Mouse (Mus musculus) small intestine, adult 2 months (tissue): ENCODE data around the gene Fignl2. TPM values are rescaled to one million over a fixed set of nuclear protein-coding genes. Genes with fewer than 3 reads are reported as not detected.

Experiments used
- H3K27ac ChIP-seq: fragments of 200-500 bp; 2 replicates; pipeline ENCODE4 v1.5.1; 2012; ENCODE audit warnings: low read depth, low read length, control low read depth, inconsistent platforms; ENCODE audit not compliant: insufficient read depth
- H3K27me3 ChIP-seq: fragments of 200-500 bp; 2 replicates; pipeline ENCODE4 v1.6.1; 2012; ENCODE audit warnings: mild to moderate bottlenecking, moderate library complexity, low read length, inconsistent platforms; ENCODE audit not compliant: control insufficient read depth, insufficient read depth
- H3K36me3 ChIP-seq: fragments of 200-500 bp; 2 replicates; pipeline ENCODE4 v1.6.1; 2012; ENCODE audit warnings: mild to moderate bottlenecking, low read length, control low read depth, inconsistent platforms; ENCODE audit not compliant: control insufficient read depth, insufficient read depth
- H3K4me1 ChIP-seq: fragments of 200-500 bp; 2 replicates; pipeline ENCODE4 v1.6.1; 2012; ENCODE audit warnings: low read length, inconsistent platforms, mixed read lengths; ENCODE audit not compliant: control insufficient read depth, insufficient read depth, insufficient read length
- H3K4me3 ChIP-seq: fragments of 200-500 bp; 2 replicates; pipeline ENCODE4 v1.5.1; 2012; ENCODE audit warnings: low read depth, mild to moderate bottlenecking, control low read depth, inconsistent platforms, low read length, moderate library complexity
- CTCF ChIP-seq: fragments of 200-500 bp; IDR thresholded peaks from 2 replicates; pipeline ENCODE4 v1.5.1; 2012; ENCODE audit warnings: low read depth, mild to moderate bottlenecking, control low read depth, inconsistent platforms, low read length, moderate library complexity, mixed read lengths; ENCODE audit not compliant: insufficient replicate concordance, insufficient read length; ENCODE audit errors: extremely low read depth
- POLR2A ChIP-seq: fragments of 200-500 bp; IDR thresholded peaks from 2 replicates; pipeline ENCODE4 v1.6.1; 2012; ENCODE audit warnings: low read depth, mild to moderate bottlenecking, control low read depth, inconsistent platforms, low read length, moderate library complexity
- WGBS: fragments of 180-500 bp; shearing (Covaris S2); methylation state at CpG from one replicate; pipeline ENCODE4 v1.1.7; 2018; 5-methylcytosine and 5-hydroxymethylcytosine counted together
- polyA plus RNA-seq: library from polyadenylated mRNA; depleted of rRNA; stranded (reverse); fragments of >200 nt; gene quantifications from 2 replicates; pipeline ENCODE4 v1.2.3, GENCODE M21; 2012; rRNA removed

Fignl2 gene
- 2.9 and 7.8 TPM in 2 replicates for polyA plus RNA-seq

DNA sequence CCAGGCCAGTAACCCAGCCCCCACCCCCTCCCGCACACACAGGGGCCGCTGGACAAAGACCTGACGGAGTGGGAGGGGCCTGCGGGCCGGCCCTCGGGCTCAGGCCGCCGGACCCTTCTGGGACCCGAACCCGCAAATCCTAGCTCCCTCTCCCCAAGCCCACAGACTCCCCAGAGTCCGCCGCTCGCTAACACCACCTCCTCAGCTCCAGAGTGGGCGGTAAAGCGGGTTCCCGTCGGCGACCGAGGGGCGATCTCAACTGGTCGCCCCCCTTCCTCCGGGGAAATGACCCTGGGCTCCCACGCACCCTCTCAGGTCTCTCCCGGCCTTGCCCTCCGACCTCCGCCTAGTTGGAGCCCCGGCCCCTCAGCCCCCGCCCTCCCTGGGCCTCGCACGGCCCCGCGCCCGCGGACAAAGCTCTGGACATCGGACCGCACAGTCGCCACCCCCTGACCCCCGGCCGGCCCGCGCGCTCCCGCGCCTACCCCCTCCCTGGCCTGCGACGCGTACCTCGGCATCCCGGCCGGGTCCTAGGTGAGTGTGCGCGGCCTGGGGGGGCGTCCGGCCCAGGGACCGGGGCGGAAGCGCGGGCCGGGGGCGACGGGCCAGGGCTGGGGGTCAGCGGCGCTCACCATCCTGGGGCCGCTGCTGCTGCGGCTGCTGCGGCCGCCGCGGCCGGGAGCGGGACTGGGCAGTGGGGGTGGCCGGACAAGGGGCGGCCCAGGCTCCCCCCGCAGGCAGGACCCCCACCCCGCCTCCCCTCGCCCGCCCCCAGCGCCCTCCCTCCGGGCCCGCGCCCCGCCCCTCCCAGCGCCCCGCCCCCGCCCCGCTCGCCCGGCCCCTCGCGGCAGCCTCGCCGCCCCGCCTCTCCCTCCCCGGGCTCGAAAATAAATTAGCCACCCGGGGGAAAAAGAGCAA lies at the start of gene Fignl2:
Gene Fignl2, minus strand, starts transcription at position 755 of the 918 bp plus-strand sequence.
- Histone ChIP-seq H3K27me3 (peaks cover 6% of the 10 kb centered on the region), H3K36me3 (no peaks in the 10 kb centered on the region), H3K27ac (peak within 1 kb of the TSS; percentile 82), H3K4me3 (peak within 1 kb of the TSS; percentile 79), H3K4me1 (peaks cover 12% of the 10 kb centered on the region)
- TF ChIP-seq POLR2A (no peak), CTCF (no peak)
- 3% methylated on average over 90 of the region's 96 CpGs for WGBS

DNA sequence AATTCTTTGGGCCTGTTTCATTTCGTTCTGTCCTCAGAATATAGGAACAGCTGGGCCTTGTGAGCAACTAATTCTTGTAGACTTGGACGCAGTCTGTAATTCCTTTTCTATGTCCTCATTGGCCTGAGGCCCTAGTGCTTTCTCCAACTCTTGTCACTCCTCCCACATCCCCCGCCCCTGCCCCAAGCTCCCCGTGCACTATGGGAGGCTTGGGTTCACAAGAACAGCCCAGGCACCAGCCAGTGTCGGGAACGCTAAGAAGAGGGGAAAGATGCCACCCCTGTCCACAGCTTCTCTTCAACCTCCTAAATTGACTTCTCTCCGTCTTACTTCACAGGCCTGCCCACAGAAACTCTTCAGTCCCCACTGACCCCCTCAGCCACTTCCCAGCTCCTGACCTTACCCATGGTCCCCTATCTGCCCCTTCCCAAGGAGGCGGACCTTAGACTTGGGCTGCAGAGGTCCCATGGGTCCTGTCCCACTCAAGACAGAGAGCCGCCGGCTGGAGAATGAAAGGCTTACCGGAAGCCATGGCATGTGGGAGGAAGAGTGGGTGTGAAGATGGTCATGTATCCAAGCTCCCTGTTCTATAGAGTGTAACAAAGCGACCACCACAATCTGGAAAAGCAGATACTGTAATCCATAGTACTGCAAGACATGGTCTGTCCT lies 48.6 kb upstream of the Fignl2 start:
- 74% methylated on average over 12 of the region's 12 CpGs for whole genome bisulfite sequencing
- Histone ChIP-seq H3K27ac (peak overlapping the region; percentile 58), H3K4me3 (no peak overlapping the region), H3K4me1 (peaks cover 4% of the 10 kb centered on the region), H3K27me3 (peaks cover 18% of the 10 kb centered on the region), H3K36me3 (no peaks in the 10 kb centered on the region)
- TF ChIP-seq CTCF: no peak
- no peak for TF ChIP-seq POLR2A

DNA sequence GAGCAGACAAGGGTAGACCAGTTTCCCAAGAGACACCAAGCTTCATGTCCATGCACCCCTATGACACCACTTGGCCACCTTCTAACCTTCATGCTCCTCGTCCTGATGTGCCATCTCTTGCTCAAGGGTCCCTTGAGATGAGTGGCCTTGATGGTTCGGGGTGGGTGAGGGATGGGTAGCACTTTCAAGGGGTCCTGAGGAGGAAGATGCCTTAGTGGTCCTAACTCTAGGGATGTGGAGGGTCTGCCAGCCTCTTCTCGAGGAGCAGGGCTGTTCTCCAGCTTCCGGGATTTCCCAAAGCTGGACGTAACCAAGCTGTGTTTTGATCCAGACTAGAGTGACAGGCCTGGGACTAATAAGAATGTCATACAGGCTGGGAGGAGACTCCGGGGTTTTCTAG lies 47.2 kb upstream of the Fignl2 start:
- Histone ChIP-seq H3K27ac (no peak overlapping the region), H3K27me3 (peaks cover 16% of the 10 kb centered on the region), H3K4me3 (no peak overlapping the region), H3K36me3 (no peaks in the 10 kb centered on the region), H3K4me1 (peaks cover 4% of the 10 kb centered on the region)
- TF ChIP-seq POLR2A: no peak
- TF ChIP-seq CTCF: no peak
- WGBS: 87% methylated on average over 6 of the region's 6 CpGs

DNA sequence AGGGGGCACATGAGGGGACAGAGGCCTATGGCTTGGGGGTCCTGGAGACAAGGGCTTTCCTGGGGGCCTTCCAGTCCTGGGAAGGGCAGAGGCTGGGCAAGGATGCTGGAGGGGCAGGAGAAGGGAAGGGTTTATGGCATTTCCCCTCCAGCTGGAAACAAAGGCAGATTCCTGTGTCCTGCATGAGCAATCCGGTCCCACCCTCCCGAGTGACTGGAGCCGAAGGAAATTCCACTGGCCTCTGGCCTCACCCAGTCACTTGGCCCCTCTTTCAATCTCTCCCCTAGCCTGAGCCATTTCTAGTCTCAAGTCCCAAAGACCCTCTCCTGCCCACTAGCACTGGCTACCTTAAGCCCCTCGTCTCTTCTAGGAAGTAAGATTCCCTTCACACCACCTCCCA lies 44.8 kb upstream of the Fignl2 start:
- H3K4me1 ChIP-seq: no peaks in the 10 kb centered on the region; the same call in 1 of the 2 replicates
- H3K27ac ChIP-seq: no peak overlapping the region
- no peaks in the 10 kb centered on the region for H3K36me3 ChIP-seq
- no peaks in the 10 kb centered on the region for H3K27me3 ChIP-seq
- H3K4me3 ChIP-seq: no peak overlapping the region
- WGBS: 75% methylated on average over 4 of the region's 4 CpGs
- no peak for TF ChIP-seq CTCF
- no peak for TF ChIP-seq POLR2A

DNA sequence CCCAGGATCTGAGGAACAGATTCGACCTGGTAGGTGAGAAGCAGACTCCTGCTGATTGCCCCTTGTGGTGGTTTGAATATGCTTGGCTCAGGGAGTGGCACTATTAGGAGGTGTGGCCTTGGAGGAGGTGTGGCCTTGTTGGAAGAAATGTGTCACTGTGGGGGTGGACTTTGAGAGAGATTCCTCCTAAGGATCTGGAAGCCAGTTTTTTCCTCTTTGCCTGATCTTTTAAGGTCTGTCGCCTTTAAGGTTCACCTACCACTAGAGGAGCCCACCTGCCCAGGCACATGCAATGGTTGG lies 43.9 kb upstream of the Fignl2 start:
- H3K36me3 ChIP-seq: no peaks in the 10 kb centered on the region
- H3K27me3 ChIP-seq: no peaks in the 10 kb centered on the region
- H3K4me3 ChIP-seq: no peak overlapping the region
- H3K4me1 ChIP-seq: no peaks in the 10 kb centered on the region; the same call in 1 of the 2 replicates
- no peak overlapping the region for H3K27ac ChIP-seq
- 43% methylated on average over 2 of the region's 2 CpGs for WGBS
- no peak for TF ChIP-seq CTCF
- TF ChIP-seq POLR2A: no peak

DNA sequence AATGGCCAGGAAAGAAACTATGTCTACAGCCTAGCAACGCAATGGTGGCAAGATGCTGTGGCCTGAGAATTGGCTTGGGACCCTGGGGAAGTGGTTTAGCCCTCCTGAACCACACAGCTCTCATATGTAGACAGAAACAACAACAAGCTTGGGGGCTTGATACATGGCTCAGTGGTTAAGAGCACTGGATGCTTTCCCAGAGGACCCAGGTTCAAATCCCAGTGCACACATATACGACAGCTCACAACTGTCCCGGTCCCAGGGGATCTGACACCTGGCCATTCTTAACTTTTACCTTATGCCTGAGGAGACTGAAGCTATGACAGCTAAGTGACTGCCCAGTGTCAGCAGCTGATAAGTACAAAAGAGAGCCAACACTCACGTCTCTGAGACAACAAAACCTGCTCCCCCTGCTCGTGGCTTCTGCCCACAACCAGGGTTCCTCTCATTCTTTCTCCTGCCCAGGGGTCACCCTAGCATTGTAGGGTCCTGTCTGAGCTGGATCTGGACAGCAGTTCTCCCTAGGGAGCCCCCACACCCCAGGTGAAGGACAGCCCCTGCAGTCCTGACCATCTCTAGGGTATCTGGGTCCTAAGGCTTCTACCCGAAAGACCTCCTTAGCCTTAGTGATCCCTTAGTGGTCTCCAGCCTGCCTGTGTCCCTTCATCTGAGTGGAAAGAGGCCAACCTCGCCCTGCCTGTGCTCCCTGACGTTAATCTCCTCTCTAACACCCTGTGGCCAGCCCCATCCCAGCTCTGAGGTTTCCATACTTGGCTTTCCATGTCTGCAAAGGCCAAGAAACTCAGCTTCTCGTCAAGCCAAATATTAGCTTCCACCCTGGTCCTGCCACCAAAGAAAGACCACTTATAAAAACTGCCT lies 43.3 kb upstream of the Fignl2 start:
- H3K27me3 ChIP-seq: no peaks in the 10 kb centered on the region
- H3K36me3 ChIP-seq: no peaks in the 10 kb centered on the region
- 84% methylated on average over 9 of the region's 9 CpGs for WGBS
- H3K4me3 ChIP-seq: no peak overlapping the region
- TF ChIP-seq CTCF (no peak), POLR2A (no peak)
- no peak overlapping the region for H3K27ac ChIP-seq
- no peaks in the 10 kb centered on the region; the same call in 1 of the 2 replicates for H3K4me1 ChIP-seq
